Mouse (Mus musculus) urinary bladder, postnatal 14 days (tissue): ENCODE results near the gene Gm37240.

Source experiments
- DNase-seq: peaks from one replicate; pipeline ENCODE4 v3.0.0; 2021; ENCODE audit warnings: low spot score

Gene Gm37240

DNA sequence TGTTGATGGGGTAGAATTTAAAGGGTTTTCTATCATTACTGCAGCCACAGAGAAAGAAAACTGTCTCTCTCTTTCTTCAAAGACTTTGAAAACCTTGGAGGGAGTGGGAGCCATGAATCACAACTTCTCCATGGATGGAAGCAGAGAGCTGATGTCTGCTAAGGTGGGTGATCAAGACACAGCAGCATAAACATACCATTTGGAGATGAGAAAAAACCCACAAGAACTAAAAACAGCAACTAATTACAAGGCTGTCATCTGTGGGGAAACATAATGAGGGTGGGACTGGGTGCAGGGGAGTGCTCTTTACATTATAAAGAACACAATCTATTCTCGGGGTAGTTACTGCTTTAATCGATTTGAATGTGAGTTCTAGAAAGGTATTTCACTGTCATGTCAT, 622.4 kb downstream of the Gm37240 start:
- no peak for DNase-seq

- no peak for DNase-seq
Observed at GRCm38 (mm10) chr3:85264546-85264945, 622.8 kb downstream of the Gm37240 start.

- DNase-seq = no peak
Observed at GRCm38 (mm10) chr3:85254526-85254925, 632.8 kb downstream of the Gm37240 start.

GRCm38 (mm10) chr3:85251631-85252030, 635.7 kb downstream of the Gm37240 start:
- DNase-seq = no peak

DNA sequence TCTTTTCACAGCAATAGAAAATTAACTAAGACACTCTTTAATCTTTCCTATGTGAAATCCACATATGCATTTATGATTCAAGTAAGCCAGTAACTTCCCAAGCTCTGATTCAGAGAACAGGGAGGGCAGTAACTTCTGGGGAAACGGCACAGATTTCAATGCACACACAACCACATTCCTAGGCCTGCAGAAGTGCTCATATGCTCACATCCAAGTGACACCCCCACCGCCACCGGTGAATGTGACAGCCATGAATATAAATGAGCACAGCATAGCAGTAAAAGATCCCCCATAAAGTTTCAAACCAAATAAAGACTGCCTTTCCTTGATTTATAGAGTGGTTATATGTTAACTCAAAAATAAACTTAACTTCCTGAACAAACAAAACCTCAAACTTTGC, 641.2 kb downstream of the Gm37240 start:
- no peak for DNase-seq

DNA sequence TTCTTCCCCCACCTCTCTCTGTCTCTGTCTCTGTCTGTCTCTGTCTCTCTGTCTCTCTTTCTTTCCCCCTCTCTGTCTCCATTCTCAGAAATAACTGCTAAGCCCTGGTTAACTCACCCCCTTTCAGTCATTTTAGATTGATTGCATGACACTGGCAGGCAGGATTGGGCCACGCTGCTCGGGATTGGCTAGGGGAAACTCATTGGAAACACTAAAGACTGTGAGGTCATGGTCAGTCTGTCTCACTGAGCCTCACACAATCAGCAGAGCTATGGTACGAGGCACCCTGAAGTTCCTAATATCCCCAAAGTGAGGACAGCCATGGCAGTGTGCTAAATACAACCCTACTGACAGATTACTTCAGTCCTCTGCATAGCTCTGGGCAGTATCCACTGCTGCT, 650.8 kb downstream of the Gm37240 start:
- DNase-seq = no peak

GRCm38 (mm10) chr3:85232846-85233245, 654.5 kb downstream of the Gm37240 start:
- DNase-seq = no peak

GRCm38 (mm10) chr3:85222046-85222445, 665.3 kb downstream of the Gm37240 start:
- DNase-seq = no peak

- DNase-seq = no peak
Observed at GRCm38 (mm10) chr3:85214926-85215325, 672.4 kb downstream of the Gm37240 start.

- DNase-seq = no peak
Observed at GRCm38 (mm10) chr3:85212751-85213350, 674.5 kb downstream of the Gm37240 start.

DNA sequence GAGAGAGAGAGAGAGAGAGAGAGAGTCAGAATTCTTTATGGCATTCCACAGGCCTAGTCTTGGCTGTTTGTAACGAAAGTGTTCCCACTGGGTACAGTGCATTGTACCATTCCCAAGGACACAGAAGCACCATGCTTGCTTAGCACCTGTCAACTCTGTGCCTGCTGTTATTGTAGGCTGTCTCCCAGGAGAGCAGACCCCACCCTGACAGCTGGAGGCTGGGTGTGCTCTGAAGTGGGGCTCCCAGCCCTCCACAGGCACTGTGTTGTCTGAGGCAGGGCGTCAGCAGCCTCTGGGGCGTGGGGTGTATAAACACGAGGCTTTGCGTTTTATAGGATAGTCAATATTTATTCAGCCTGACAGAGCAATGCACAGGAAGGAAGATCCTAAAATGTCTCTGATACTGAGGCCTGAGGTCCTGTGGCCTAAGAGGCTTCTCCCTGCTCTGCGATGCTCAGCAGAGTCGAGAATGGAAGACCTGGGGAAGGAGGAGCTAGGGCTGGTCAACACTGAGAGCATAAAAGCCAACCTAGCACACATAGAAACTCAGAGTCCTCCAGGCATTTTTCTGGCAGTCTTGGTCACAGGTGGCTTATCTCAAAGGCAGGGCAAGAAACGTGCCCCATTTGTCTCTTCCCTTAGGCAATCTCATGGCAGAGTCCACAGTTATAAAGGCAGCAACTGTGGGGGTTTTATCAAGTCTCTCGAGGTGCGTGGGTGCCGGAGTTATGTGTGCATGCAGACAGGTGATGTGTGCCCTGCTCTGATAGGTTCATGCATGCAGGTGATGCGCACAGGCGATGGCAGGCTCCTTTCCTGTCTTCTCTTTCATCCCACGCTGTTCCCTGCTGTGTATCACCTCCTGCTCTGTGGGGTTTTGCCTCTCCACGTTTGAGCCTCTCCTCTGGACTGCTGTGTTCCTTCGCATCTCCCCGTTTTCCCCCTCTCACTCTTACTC, 677.2 kb downstream of the Gm37240 start:
- DNase-seq = no peak

GRCm38 (mm10) chr3:85206475-85206874, 680.8 kb downstream of the Gm37240 start:
- no peak for DNase-seq

GRCm38 (mm10) chr3:85205911-85206310, 681.4 kb downstream of the Gm37240 start:
- DNase-seq = no peak

DNA sequence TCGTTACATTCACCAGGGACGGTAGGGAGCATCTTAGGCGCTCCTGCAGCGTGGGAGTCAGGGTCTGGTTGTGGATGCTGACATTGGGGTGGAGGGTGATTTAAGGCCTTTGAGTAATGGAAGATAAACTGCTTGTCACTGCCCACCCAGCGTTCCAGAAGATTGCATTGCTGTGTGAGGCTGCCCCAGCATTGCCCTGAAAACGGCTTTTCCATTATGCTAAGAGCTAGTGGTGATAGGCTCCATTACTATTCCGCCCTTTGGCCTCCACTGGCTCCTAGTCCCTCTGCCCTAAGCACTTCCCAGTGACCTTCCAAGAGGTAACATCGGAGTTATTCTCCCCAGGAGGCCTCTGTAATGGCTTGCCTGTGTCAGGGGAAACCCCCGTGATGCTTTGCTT, 683.7 kb downstream of the Gm37240 start:
- DNase-seq = no peak

GRCm38 (mm10) chr3:85202726-85203125, 684.6 kb downstream of the Gm37240 start:
- no peak for DNase-seq

- DNase-seq = no peak
Observed at GRCm38 (mm10) chr3:85201785-85202184, 685.5 kb downstream of the Gm37240 start.

- no peak for DNase-seq
Observed at GRCm38 (mm10) chr3:85198496-85198895, 688.8 kb downstream of the Gm37240 start.

DNA sequence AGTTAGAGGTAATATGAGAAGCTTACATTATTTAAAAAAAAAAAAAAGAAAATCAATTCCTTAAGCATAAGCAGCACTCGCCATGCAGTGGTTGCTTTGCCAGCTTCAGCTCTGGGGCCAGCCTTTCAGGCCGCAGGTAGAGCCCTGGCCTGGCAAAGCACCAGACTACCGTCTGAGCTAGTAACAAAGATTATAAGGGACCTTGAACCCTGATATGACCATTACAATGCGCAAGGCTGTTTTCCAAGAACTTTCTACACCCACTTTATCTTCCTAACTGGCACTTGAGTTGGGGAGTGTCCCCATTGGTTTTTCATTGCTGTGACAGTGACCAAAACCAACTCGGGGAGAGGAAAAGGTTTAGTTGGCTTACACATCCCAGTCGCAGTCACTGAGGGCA, 690.2 kb downstream of the Gm37240 start:
- no peak for DNase-seq

- DNase-seq = no peak
Observed at GRCm38 (mm10) chr3:85196591-85196990, 690.7 kb downstream of the Gm37240 start.

GRCm38 (mm10) chr3:85195068-85195481, 692.2 kb downstream of the Gm37240 start:
- no peak for DNase-seq

- DNase-seq = no peak
Observed at GRCm38 (mm10) chr3:85189791-85190190, 697.5 kb downstream of the Gm37240 start.

DNA sequence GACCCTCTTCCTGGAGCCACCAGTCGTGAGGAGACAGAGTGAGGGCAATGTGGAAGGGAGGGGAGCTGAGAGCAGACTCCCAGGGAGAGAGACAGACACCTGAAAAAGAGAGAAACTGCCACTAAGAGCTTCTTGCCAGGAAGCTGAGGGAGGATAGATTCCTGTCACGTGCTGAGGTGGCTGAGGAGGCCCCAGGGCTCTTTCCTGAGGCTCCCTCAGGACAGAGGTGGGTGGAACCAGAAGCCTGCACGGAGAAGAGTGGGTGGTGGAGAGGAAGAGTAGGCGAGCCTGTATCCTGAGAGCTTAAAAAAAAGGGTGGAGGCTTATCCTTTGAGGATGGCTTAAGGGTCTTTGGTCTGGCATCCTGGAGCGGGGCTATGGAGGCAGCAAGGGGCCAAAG, 699.0 kb downstream of the Gm37240 start:
- DNase-seq = no peak

- DNase-seq = no peak
Observed at GRCm38 (mm10) chr3:85186661-85187076, 700.6 kb downstream of the Gm37240 start.
